Mouse (Mus musculus) left cerebral cortex, postnatal 14 days (tissue): ENCODE data around the gene Elmo2. TPM values are rescaled to one million over a fixed set of nuclear protein-coding genes. Genes with fewer than 3 reads are reported as not detected.

Experiments
- DNase-seq, 2 experiments: peaks; one replicate each; pipeline ENCODE4 v3.0.0; 2021 to 2022; ENCODE audit warnings: low spot score in 2 of 2, mixed read lengths in 1 of 2
- intact Hi-C: fragments of 180-260 bp; cut with DNase I; formaldehyde crosslinking; loops from one replicate; pipeline ENCODE4 v1.15.1; 2025
- total RNA-seq, 2 experiments: library from RNA; stranded (reverse); gene quantifications; 2 replicates each; pipeline ENCODE4 v1.2.3; 2021

The Elmo2 gene
- total RNA-seq, 2 experiments from 2014 or later, result 137 to 156 TPM

DNA sequence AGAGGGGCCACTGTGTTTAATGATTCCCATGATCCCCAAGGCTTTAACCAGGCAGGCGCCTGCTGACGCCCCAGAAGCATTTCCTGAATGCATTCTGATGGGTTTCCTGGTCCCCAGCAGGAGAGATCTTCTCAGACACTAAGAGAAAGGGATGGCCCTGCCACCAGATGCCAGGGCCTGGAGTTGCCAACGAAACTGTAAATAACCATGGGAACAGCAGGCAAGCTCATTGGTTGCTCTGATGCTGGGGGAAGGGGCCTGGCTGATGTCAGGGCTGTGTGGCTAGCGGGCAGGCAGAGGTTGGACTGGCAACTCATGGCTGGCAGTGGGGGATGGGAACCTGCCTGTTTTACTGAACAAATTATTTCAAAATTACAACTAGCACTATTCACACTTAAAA is 52.7 kb downstream of the Elmo2 start:
- intact Hi-C loops, result no loop called here
- DNase-seq, result no peak

DNA sequence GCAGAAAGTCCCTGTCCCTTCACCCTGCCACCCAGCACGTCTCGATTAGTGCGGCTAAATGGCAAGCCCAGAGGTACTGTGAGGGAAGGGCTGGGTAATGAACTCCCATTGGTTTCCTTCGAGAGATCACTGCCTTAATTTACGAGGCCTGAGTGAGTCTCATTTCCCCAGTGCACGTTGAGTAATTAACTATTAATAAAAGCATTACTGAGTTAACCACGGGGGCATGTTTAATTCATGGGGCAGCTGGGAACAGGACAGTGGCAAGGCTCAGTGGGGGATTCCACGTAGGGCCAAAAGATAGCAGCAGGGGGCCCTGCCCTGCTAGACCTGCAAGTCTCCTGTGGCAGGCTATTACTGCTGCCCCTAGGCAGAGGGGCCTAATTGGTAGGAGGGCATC is 55.0 kb downstream of the Elmo2 start:
- intact Hi-C loops, result no loop called here

GRCm38 (mm10) chr2:165270858-165271257 is 55.4 kb downstream of the Elmo2 start:
- intact Hi-C loops, result no loop called here
- DNase-seq, result no peak

More for the DNA sequence above, 55.0 kb downstream of the Elmo2 start:
- DNase-seq, result no peak

DNA sequence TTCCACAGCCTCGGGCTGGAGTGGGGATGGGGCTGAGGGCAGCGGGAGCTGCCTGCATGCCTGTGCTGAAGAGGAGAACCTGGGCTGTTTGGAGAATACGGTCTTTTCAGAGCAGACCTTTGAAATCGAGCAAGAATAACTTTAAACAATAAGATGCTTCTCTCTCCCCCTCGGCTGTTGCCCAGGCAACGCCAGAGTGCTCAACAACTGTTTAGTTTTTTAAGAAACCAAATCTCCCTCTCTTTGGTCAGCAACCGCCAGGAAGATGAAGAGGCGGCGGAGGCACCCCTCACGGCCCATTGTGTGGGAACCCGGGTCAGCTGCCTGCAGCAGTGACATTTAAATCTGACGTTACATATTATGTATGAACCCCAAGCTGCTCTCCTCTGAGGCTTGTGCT is 59.5 kb downstream of the Elmo2 start:
- DNase-seq, result no peak

GRCm38 (mm10) chr2:165263861-165264260 is 62.4 kb downstream of the Elmo2 start:
- intact Hi-C loops, result no loop called here
- DNase-seq, result peak in 1 of 2 experiments; percentile 51

More for the DNA sequence above, 59.5 kb downstream of the Elmo2 start:
- intact Hi-C loops, result no loop called here

DNA sequence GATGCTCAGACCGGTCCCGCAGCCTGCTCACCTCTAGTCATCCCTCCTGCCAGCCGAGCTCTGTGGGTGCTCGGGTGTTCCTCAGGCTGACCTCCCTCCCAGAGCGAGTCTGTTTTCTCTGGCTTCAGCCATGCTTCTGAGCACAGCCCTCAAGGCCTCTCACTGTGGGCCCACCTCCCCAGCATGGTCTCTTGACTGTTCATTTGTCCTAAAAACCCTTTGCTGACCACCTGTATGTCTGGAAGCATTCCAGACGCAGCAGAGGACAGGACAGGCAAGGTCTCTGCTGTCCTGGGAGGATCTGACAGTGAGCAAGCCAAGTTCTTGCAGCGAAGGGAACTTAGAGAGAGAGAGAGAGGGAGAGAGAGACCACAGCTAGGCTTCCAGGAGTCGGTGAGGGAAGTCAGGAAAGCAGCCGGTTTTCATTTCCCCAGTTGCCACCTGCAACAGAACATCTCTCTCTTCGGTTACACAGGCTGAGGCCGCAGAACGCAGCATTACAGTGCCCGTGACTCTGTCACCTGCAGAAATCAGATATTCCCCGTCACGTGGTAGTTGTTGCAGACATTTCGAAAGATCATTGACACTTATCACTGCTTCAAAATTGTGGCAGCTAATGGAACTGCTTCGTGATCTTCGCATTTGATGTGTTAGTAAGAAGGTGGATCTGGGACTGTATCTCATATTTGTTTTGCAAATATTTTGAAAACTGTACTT is 63.8 kb downstream of the Elmo2 start:
- DNase-seq, result no peak
- intact Hi-C loops, result no loop called here

DNA sequence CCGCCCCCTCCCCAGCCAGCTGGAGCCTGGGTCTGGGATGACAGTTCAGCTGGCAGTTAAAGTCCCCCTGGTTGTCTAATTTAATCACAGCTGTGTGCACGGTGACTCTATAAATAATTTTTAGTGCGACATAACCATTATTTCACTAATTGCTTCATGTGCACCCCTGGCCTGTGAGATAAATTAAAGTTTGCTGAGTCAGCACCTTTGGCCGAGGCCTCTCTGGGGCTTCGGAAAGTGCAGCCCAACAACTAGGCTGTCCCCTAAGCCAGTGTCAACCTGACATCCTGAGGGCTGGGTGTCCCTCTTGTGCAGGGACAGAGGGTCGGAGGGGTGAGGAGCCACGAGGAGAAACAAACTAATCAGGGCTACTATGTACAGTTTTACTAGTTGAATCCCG is 66.4 kb downstream of the Elmo2 start:
- no peak for DNase-seq
- intact Hi-C loops, result no loop called here

DNA sequence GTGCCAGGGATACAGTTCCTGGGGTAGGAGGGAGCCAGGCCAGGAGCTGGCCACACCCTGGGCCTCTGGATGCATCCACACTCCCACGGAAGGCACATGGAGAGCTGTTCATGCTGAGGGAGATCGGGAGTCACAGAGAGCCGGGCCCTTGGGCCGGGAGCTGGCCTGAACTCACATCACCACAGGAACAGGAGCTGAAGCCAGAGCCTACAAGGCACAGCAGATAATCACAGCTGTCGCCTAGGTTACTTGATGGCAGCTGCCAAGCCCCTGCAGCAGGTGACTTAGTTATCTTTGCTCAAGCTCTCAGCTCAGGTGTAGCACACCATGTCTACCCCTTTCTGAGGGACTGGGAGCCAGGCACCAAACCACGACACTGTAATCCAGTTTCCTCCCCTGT is 68.0 kb downstream of the Elmo2 start:
- DNase-seq, result no peak
- intact Hi-C loops, result no loop called here

GRCm38 (mm10) chr2:165257151-165257834 is 69.0 kb downstream of the Elmo2 start:
- DNase-seq, result peak; percentile 52 to 56
- intact Hi-C loops, result no loop called here

DNA sequence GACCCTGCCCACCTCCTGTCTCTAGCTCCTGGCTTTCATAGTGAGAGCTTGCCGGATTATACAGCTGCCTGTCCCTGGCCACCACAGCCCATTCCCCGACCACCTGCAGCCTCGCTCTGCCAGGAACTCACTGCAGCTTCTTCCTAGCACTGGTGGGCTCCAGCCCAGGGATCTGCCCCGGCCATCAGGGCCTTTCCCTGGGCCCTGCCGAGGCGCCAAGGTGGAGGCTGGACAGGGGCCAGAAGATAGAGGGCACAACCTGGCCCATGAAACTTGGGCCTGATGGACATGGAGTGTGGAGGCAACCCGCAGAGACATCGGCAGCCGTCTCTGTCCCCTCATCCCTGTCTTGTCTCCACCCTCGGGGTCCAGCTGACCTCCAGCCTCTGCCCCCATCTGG is 70.1 kb downstream of the Elmo2 start:
- DNase-seq, result no peak
- intact Hi-C loops, result no loop called here

GRCm38 (mm10) chr2:165253867-165254266 is 72.4 kb downstream of the Elmo2 start:
- intact Hi-C loops, result no loop called here
- no peak for DNase-seq

DNA sequence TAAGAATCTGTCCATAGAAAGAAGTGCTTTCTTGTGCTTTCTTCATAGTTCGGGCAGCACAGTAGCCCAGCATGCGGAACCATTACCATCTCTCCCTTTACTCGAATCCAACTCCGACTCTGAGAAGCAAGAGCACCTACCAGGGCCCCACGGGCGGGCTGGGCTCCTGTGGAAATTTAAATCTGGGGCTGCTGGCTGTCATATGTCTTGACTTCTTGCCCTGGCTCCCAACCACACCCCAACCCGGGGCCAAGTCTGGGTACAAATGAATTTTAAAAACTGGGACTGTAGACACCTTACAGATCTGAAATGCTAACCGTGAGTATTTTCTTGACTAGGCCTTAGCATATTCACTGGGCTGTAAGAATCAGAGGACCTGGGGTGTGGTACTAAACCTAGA is 73.0 kb downstream of the Elmo2 start:
- intact Hi-C loops, result no loop called here
- no peak for DNase-seq

- DNase-seq, result no peak
- intact Hi-C loops, result no loop called here
Observed at GRCm38 (mm10) chr2:165252801-165253200, 73.5 kb downstream of the Elmo2 start.

- intact Hi-C loops, result no loop called here
- no peak for DNase-seq
Observed at GRCm38 (mm10) chr2:165252381-165252780, 73.9 kb downstream of the Elmo2 start.

GRCm38 (mm10) chr2:165250903-165251302 is 75.4 kb downstream of the Elmo2 start:
- intact Hi-C loops, result no loop called here
- no peak for DNase-seq

- intact Hi-C loops, result no loop called here
- DNase-seq, result peak in 1 of 2 experiments; percentile 37
Observed at GRCm38 (mm10) chr2:165248967-165249366, 77.3 kb downstream of the Elmo2 start.

GRCm38 (mm10) chr2:165246349-165246748 is 79.9 kb downstream of the Elmo2 start:
- intact Hi-C loops, result no loop called here

DNA sequence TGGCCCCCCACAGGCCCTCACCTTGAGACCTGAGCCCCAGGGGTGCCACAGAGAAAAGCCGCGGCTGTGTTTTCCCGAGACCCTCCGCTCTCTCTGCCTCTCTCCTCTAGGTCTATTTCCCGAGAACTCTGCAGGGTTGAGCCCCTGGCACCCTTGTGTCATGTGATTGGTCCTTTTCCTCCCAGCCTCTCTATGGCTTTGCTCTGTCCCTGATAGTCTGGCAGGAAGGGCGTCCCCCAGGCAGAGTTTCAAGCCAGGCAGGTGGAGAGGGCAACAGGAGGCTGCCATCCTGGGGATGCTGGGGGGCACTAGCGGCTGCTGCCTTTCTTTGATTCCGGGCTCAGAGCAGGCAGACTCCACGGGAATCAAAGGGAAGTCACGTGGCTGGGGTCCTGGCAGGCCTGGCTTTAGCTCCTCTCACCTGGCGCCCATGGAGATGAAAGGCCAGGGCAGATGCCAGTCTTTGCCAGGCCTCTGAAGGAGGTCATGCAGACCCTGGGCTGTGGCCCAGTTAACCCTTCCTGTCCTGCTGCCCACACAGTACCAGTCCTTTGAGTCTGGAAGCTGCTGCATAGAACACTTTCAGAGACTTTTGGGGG is 83.1 kb downstream of the Elmo2 start:
- DNase-seq, result no peak
- intact Hi-C loops, result no loop called here

More at GRCm38 (mm10) chr2:165246349-165246748, 79.9 kb downstream of the Elmo2 start:
- DNase-seq, result no peak

DNA sequence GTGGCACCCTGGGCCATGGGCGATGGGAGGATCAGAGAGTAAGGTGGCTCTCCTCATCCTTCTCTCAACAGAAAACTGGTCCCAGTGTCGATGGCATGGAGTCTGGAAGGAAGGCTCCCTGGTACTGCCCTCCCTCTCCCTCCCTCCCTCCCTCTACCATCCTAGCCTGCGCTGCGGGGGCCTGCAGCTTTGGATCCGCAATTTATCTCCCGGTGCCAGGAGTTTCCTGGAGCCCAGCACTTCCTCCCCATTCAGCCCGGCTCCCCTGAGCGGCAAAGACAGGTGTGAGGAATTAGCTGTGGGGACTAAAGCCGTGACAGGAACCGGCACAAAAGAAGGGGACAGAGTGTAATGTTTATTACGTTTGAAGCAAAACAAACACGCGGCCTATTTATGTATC is 83.7 kb downstream of the Elmo2 start:
- no peak for DNase-seq
- intact Hi-C loops, result no loop called here

GRCm38 (mm10) chr2:165241786-165242185 is 84.5 kb downstream of the Elmo2 start:
- no peak for DNase-seq
- intact Hi-C loops, result no loop called here

DNA sequence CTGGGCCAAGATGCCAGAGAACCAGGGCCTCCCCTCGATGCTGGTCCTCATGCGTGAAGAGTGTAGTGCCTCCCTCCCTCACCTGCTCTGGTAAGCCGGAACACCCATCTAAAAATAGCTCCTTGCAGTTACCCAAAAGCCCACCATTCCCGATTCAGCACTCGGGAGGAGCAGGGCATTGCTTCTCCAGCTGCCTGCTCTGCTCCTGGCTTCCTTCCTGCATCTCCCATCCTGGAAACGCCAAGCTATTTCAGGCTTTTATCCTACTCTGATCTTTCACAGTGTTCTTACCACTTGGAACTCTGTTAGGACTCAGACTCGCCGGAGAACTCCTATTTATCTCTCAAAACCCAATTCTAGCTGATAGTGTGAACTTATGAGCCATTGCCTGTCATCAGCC is 85.9 kb downstream of the Elmo2 start:
- peak; percentile 43 to 54 for DNase-seq
- intact Hi-C loops, result no loop called here
